Mouse (Mus musculus): ENCODE measurements around the gene Chrna3. TPM values are rescaled to one million over a fixed set of nuclear protein-coding genes. Genes with fewer than 3 reads are reported as not detected.

Chrna3 gene
- polyA plus RNA-seq, 1 experiment from 2014 or later = 2.0 TPM

GRCm38 (mm10) chr9:55045001-55045400, 18.6 kb upstream of the Chrna3 start:
- DNase-seq (ENCODE audit: low spot score) (no peak), ATAC-seq (ENCODE audit: low read depth) (no peak)
- no peak overlapping the region for H3K27ac ChIP-seq (replicated peaks; ENCODE audit: low read depth, low read length)
- H3K4me1 ChIP-seq (ENCODE audit: control insufficient read depth, insufficient read depth, low read length) = peaks cover 6% of the 10 kb centered on the region
- 77% methylated on average over 2 of the region's 2 CpGs for WGBS
- H3K27me3 ChIP-seq (replicated peaks; ENCODE audit: control insufficient read depth, insufficient read depth, low read length) = no peaks in the 10 kb centered on the region
- no peak overlapping the region for H3K9ac ChIP-seq (ENCODE audit: low read depth, low read length)
- H3K4me3 ChIP-seq (ENCODE audit: low read depth, low read length) = no peak overlapping the region
- no peaks in the 10 kb centered on the region for H3K36me3 ChIP-seq (ENCODE audit: control insufficient read depth, insufficient read depth, low read length)
- H3K9me3 ChIP-seq (ENCODE audit: control insufficient read depth, low read length) = no peaks in the 10 kb centered on the region
- H3K4me2 ChIP-seq (ENCODE audit: low read depth, low read length) = no peak overlapping the region

DNA sequence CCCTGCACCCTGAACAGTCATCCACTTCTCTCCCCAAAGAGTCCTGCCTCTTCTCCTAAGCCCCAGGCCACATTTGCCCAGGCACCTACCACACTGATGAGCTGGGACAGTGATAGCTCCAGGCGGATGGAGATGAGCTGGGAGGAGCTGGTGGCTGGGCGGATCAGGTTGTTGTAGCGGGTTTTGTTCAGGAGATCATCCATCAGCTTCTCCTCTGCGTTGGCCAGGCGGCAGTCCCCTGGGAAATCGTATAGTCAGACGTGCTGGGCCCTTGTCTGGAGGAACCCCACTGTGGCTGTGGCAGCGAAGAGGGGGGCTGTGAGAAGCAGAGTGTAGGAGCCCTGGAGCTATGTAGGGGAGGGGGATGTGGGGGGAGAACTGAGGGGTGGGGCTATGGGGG, 17.3 kb upstream of the Chrna3 start:
- WGBS = 11% methylated on average over 8 of the region's 8 CpGs
- Histone ChIP-seq H3K27me3 (replicated peaks; ENCODE audit: control insufficient read depth, insufficient read depth, low read length) (no peaks in the 10 kb centered on the region), H3K27ac (replicated peaks; ENCODE audit: low read depth, low read length) (no peak overlapping the region), H3K9ac (ENCODE audit: low read depth, low read length) (no peak overlapping the region), H3K9me3 (ENCODE audit: control insufficient read depth, low read length) (no peaks in the 10 kb centered on the region), H3K4me1 (ENCODE audit: control insufficient read depth, insufficient read depth, low read length) (peaks cover 6% of the 10 kb centered on the region), H3K4me3 (ENCODE audit: low read depth, low read length) (no peak overlapping the region), H3K4me2 (ENCODE audit: low read depth, low read length) (no peak overlapping the region), H3K36me3 (ENCODE audit: control insufficient read depth, insufficient read depth, low read length) (no peaks in the 10 kb centered on the region)
- ATAC-seq (ENCODE audit: low read depth) (no peak), DNase-seq (ENCODE audit: low spot score) (no peak)

DNA sequence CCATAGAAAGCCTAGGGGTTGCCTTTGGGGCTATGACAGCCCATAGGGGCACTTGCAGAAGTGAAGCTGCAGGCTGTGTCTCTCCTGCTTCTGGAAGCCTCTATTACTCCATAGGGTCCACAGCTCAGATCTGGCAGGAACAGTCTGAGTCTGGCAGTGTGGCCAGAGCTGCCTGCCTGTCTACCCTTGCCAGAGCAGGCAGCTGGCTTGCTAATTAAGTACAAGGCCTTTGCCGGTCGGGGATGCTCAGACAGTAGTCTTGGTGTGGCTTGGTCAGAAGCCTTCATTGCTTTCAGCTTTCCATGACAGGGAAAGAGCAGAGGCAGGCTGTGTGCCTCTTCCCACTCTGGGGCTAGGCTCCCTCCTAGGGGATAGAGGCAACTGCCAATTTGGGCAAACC, 15.0 kb upstream of the Chrna3 start:
- no peak for DNase-seq (ENCODE audit: low spot score)
- no peaks in the 10 kb centered on the region for H3K27me3 ChIP-seq (replicated peaks; ENCODE audit: control insufficient read depth, insufficient read depth, low read length)
- no peak for ATAC-seq (ENCODE audit: low read depth)
- H3K4me3 ChIP-seq (ENCODE audit: low read depth, low read length) = no peak overlapping the region
- no peak overlapping the region for H3K4me2 ChIP-seq (ENCODE audit: low read depth, low read length)
- 44% methylated on average over 2 of the region's 2 CpGs for WGBS
- no peaks in the 10 kb centered on the region for H3K9me3 ChIP-seq (ENCODE audit: control insufficient read depth, low read length)
- no peaks in the 10 kb centered on the region for H3K36me3 ChIP-seq (ENCODE audit: control insufficient read depth, insufficient read depth, low read length)
- no peak overlapping the region for H3K27ac ChIP-seq (replicated peaks; ENCODE audit: low read depth, low read length)
- H3K4me1 ChIP-seq (ENCODE audit: control insufficient read depth, insufficient read depth, low read length) = no peaks in the 10 kb centered on the region
- no peak overlapping the region for H3K9ac ChIP-seq (ENCODE audit: low read depth, low read length)

DNA sequence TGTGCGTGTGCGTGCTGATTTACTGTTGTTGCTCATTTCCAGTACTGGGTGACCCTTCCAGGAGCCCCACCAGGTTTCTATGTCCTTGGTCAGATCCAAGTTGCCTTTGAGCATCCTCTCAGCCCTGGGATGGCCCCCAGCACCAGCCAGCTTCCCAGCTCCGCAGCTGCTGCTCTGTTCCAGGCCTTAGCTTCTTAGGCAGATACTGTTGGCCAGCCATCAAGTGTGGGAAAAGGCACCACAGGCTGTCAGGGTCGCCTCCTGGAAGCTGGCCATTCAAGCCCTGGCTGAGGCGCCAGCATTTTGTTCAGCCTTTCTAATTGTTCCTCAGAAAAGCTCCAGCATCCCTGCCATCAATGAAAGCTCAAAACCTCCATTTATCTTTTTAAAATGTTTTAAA, 13.6 kb upstream of the Chrna3 start:
- ATAC-seq (ENCODE audit: low read depth) (no peak), DNase-seq (ENCODE audit: low spot score) (no peak)
- H3K4me2 ChIP-seq (ENCODE audit: low read depth, low read length) = no peak overlapping the region

GRCm38 (mm10) chr9:55038948-55039347, 12.6 kb upstream of the Chrna3 start:
- no peak for ATAC-seq (ENCODE audit: low read depth)
- Histone ChIP-seq H3K4me1 (ENCODE audit: control insufficient read depth, insufficient read depth, low read length) (no peaks in the 10 kb centered on the region), H3K9ac (ENCODE audit: low read depth, low read length) (no peak overlapping the region), H3K36me3 (ENCODE audit: control insufficient read depth, insufficient read depth, low read length) (no peaks in the 10 kb centered on the region), H3K4me3 (ENCODE audit: low read depth, low read length) (no peak overlapping the region), H3K27me3 (replicated peaks; ENCODE audit: control insufficient read depth, insufficient read depth, low read length) (no peaks in the 10 kb centered on the region), H3K9me3 (ENCODE audit: control insufficient read depth, low read length) (no peaks in the 10 kb centered on the region), H3K27ac (replicated peaks; ENCODE audit: low read depth, low read length) (no peak overlapping the region), H3K4me2 (ENCODE audit: low read depth, low read length) (no peak overlapping the region)
- DNase-seq (ENCODE audit: low spot score) = no peak
- WGBS = 74% methylated on average over 8 of the region's 8 CpGs

More for the DNA sequence above, 13.6 kb upstream of the Chrna3 start:
- Histone ChIP-seq H3K4me1 (ENCODE audit: control insufficient read depth, insufficient read depth, low read length) (no peaks in the 10 kb centered on the region), H3K9ac (ENCODE audit: low read depth, low read length) (no peak overlapping the region), H3K27ac (replicated peaks; ENCODE audit: low read depth, low read length) (no peak overlapping the region), H3K9me3 (ENCODE audit: control insufficient read depth, low read length) (no peaks in the 10 kb centered on the region), H3K36me3 (ENCODE audit: control insufficient read depth, insufficient read depth, low read length) (no peaks in the 10 kb centered on the region), H3K27me3 (replicated peaks; ENCODE audit: control insufficient read depth, insufficient read depth, low read length) (no peaks in the 10 kb centered on the region), H3K4me3 (ENCODE audit: low read depth, low read length) (no peak overlapping the region)
- WGBS = 49% methylated on average over 3 of the region's 5 CpGs

DNA sequence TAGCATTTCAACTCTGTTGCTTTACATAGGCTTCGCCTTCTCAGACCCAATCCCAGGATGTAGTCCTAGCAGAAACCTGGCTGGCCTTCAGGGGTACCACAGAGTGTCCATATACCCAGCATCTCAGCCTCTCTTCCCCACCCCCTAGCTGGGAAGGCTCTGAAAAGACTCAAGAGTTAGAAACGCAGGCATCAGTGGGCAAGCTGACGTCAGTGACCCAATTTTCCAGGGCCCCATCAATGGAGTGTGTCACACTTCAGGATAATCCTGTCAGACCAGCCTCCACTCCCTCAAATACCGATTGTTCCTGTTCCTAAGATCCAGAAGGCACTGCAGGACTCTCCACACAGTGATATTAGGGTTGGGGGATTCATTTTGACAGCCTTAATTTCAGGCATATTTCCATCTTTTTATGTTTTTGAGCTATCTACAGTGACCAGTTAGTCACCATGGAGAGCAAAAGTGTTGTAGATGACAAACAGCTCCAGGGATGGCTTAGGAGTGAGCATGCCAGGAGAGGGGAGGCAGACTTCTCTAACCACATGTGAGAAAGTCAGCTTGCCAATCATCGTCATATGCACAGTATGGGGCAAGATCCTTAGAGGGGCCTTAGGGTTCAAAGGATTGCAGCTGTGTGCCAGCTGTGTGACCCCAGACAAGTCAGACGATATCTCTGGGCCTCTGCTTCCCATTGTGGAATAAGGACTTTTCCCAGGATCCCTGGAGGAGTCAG, 5.2 kb upstream of the Chrna3 start:
- H3K4me1 ChIP-seq (ENCODE audit: control insufficient read depth, insufficient read depth, low read length) = no peaks in the 10 kb centered on the region
- H3K9ac ChIP-seq (ENCODE audit: low read depth, low read length) = no peak overlapping the region
- no peak overlapping the region for H3K4me3 ChIP-seq (ENCODE audit: low read depth, low read length)
- no peaks in the 10 kb centered on the region for H3K36me3 ChIP-seq (ENCODE audit: control insufficient read depth, insufficient read depth, low read length)
- no peak overlapping the region for H3K4me2 ChIP-seq (ENCODE audit: low read depth, low read length)
- H3K27ac ChIP-seq (replicated peaks; ENCODE audit: low read depth, low read length) = no peak overlapping the region
- ATAC-seq (ENCODE audit: low read depth) (no peak), DNase-seq (ENCODE audit: low spot score) (no peak)
- H3K27me3 ChIP-seq (replicated peaks; ENCODE audit: control insufficient read depth, insufficient read depth, low read length) = peaks cover 9% of the 10 kb centered on the region
- H3K9me3 ChIP-seq (ENCODE audit: control insufficient read depth, low read length) = no peaks in the 10 kb centered on the region
- WGBS = 38% methylated on average over 6 of the region's 6 CpGs

- Histone ChIP-seq H3K4me1 (ENCODE audit: control insufficient read depth, insufficient read depth, low read length) (peaks cover 8% of the 10 kb centered on the region; the same call in 1 of the 2 replicates), H3K4me3 (ENCODE audit: low read depth, low read length) (peak overlapping the region; percentile 36), H3K9me3 (ENCODE audit: control insufficient read depth, low read length) (no peaks in the 10 kb centered on the region), H3K27me3 (replicated peaks; ENCODE audit: control insufficient read depth, insufficient read depth, low read length) (peaks cover 38% of the 10 kb centered on the region), H3K27ac (replicated peaks; ENCODE audit: low read depth, low read length) (no peak overlapping the region), H3K9ac (ENCODE audit: low read depth, low read length) (peak overlapping the region; percentile 46; the same call in 1 of the 2 replicates), H3K36me3 (ENCODE audit: control insufficient read depth, insufficient read depth, low read length) (no peaks in the 10 kb centered on the region), H3K4me2 (ENCODE audit: low read depth, low read length) (peak overlapping the region; percentile 61)
- ATAC-seq (ENCODE audit: low read depth) (no peak; the same call in 1 of the 2 replicates), DNase-seq (ENCODE audit: low spot score) (no peak)
- WGBS = 11% methylated on average over 38 of the region's 38 CpGs
These were observed 658 bp downstream of the Chrna3 start for GRCm38 (mm10) chr9:55025534-55026274.

GRCm38 (mm10) chr9:55023902-55024583, 2.3 kb downstream of the Chrna3 start:
- WGBS = 38% methylated on average over 13 of the region's 13 CpGs
- DNase-seq (ENCODE audit: low spot score) = peak; percentile 76
- Histone ChIP-seq H3K36me3 (ENCODE audit: control insufficient read depth, insufficient read depth, low read length) (no peaks in the 10 kb centered on the region), H3K9ac (ENCODE audit: low read depth, low read length) (no peak overlapping the region), H3K27me3 (replicated peaks; ENCODE audit: control insufficient read depth, insufficient read depth, low read length) (peaks cover 38% of the 10 kb centered on the region), H3K4me1 (ENCODE audit: control insufficient read depth, insufficient read depth, low read length) (peaks cover 8% of the 10 kb centered on the region; the same call in 1 of the 2 replicates), H3K4me3 (ENCODE audit: low read depth, low read length) (no peak overlapping the region), H3K9me3 (ENCODE audit: control insufficient read depth, low read length) (no peaks in the 10 kb centered on the region), H3K4me2 (ENCODE audit: low read depth, low read length) (no peak overlapping the region), H3K27ac (replicated peaks; ENCODE audit: low read depth, low read length) (no peak overlapping the region)
- ATAC-seq (ENCODE audit: low read depth) = no peak
